Mouse (Mus musculus) spleen, adult 2 months (tissue): ENCODE data around the gene Atg10. TPM values are rescaled to one million over a fixed set of nuclear protein-coding genes. Genes with fewer than 3 reads are reported as not detected.

Experiments used
- DNase-seq, 2 experiments: peaks; one replicate each; pipeline versions ENCODE4 v3.0.0 to v3.0.0-alpha.2; 2012 to 2021; ENCODE audit warnings: low spot score in 2 of 2, low read depth in 1 of 2
- H3K27ac ChIP-seq: fragments of 200-500 bp; 2 replicates; pipeline ENCODE4 v1.5.1; 2012; ENCODE audit warnings: low read length, inconsistent platforms; ENCODE audit not compliant: insufficient read depth
- H3K27me3 ChIP-seq: fragments of 200-500 bp; 2 replicates; pipeline ENCODE4 v1.6.1; 2012; ENCODE audit warnings: mild to moderate bottlenecking, moderate library complexity, low read length, inconsistent platforms; ENCODE audit not compliant: control insufficient read depth, insufficient read depth
- H3K36me3 ChIP-seq: fragments of 200-500 bp; 2 replicates; pipeline ENCODE4 v1.6.1; 2012; ENCODE audit warnings: mild to moderate bottlenecking, low read length, inconsistent platforms; ENCODE audit not compliant: control insufficient read depth, insufficient read depth
- H3K4me1 ChIP-seq: fragments of 200-500 bp; 2 replicates; pipeline ENCODE4 v1.6.1; 2011; ENCODE audit warnings: inconsistent platforms; ENCODE audit not compliant: control insufficient read depth, insufficient read depth, insufficient read length
- H3K4me3 ChIP-seq: fragments of 200-500 bp; 2 replicates; pipeline ENCODE4 v1.5.1; 2011; ENCODE audit warnings: mild to moderate bottlenecking, inconsistent platforms; ENCODE audit not compliant: insufficient read depth, insufficient read length; ENCODE audit errors: extremely low read depth
- CTCF ChIP-seq: fragments of 200-500 bp; IDR thresholded peaks from 2 replicates; pipeline ENCODE4 v1.5.1; 2011; ENCODE audit warnings: mild to moderate bottlenecking, inconsistent platforms; ENCODE audit not compliant: insufficient read depth, insufficient read length, insufficient replicate concordance; ENCODE audit errors: extremely low read depth
- POLR2A ChIP-seq: fragments of 200-500 bp; IDR thresholded peaks from 2 replicates; pipeline ENCODE4 v1.6.1; 2011; ENCODE audit warnings: low read depth, low read length, inconsistent platforms
- WGBS: fragments of 180-500 bp; shearing (Covaris S2); methylation state at CpG from one replicate; pipeline ENCODE4 v1.1.7; 2018; 5-methylcytosine and 5-hydroxymethylcytosine counted together
- polyA plus RNA-seq: library from polyadenylated mRNA; depleted of rRNA; stranded (reverse); fragments of >200 nt; gene quantifications from 2 replicates; pipeline ENCODE4 v1.2.3, GENCODE M21; 2012

Gene Atg10
- polyA plus RNA-seq, 1 experiment = 0.95 TPM

- H3K4me3 ChIP-seq = no peak overlapping the region
- 93% methylated on average over 4 of the region's 4 CpGs for WGBS
- DNase-seq = no peak
Measured at GRCm38 (mm10) chr13:91048171-91048570, 175.6 kb downstream of the Atg10 start.

GRCm38 (mm10) chr13:91046851-91047250, 176.9 kb downstream of the Atg10 start:
- WGBS = 92% methylated on average over 5 of the region's 5 CpGs
- Histone ChIP-seq H3K4me1 (no peaks in the 10 kb centered on the region), H3K36me3 (no peaks in the 10 kb centered on the region), H3K27ac (no peak overlapping the region), H3K27me3 (no peaks in the 10 kb centered on the region), H3K4me3 (no peak overlapping the region)
- DNase-seq = no peak
- TF ChIP-seq POLR2A = no peak
- TF ChIP-seq CTCF = no peak

More at GRCm38 (mm10) chr13:91048171-91048570, 175.6 kb downstream of the Atg10 start:
- no peak for TF ChIP-seq POLR2A
- no peak for TF ChIP-seq CTCF
- Histone ChIP-seq H3K36me3 (no peaks in the 10 kb centered on the region), H3K4me1 (no peaks in the 10 kb centered on the region), H3K27ac (no peak overlapping the region), H3K27me3 (no peaks in the 10 kb centered on the region)

- Histone ChIP-seq H3K4me3 (no peak overlapping the region), H3K27me3 (no peaks in the 10 kb centered on the region), H3K36me3 (no peaks in the 10 kb centered on the region), H3K27ac (no peak overlapping the region), H3K4me1 (no peaks in the 10 kb centered on the region)
- no peak for TF ChIP-seq POLR2A
- no peak for TF ChIP-seq CTCF
- no peak for DNase-seq
- WGBS = 78% methylated on average over 1 of the region's 1 CpGs
Measured at GRCm38 (mm10) chr13:91041236-91041635, 182.5 kb downstream of the Atg10 start.

GRCm38 (mm10) chr13:91040421-91040820, 183.3 kb downstream of the Atg10 start:
- Histone ChIP-seq H3K27ac (no peak overlapping the region), H3K27me3 (no peaks in the 10 kb centered on the region), H3K4me1 (no peaks in the 10 kb centered on the region), H3K4me3 (no peak overlapping the region), H3K36me3 (no peaks in the 10 kb centered on the region)
- TF ChIP-seq POLR2A (no peak), CTCF (no peak)
- DNase-seq = no peak

- Histone ChIP-seq H3K4me3 (no peak overlapping the region), H3K4me1 (no peaks in the 10 kb centered on the region), H3K27ac (no peak overlapping the region), H3K36me3 (no peaks in the 10 kb centered on the region), H3K27me3 (no peaks in the 10 kb centered on the region)
- TF ChIP-seq CTCF (no peak), POLR2A (no peak)
- no peak for DNase-seq
- WGBS = 86% methylated on average over 11 of the region's 11 CpGs
Measured at GRCm38 (mm10) chr13:91039201-91039807, 184.5 kb downstream of the Atg10 start.

GRCm38 (mm10) chr13:91038636-91039035, 185.1 kb downstream of the Atg10 start:
- 90% methylated on average over 5 of the region's 5 CpGs for WGBS
- no peak for TF ChIP-seq CTCF
- TF ChIP-seq POLR2A = no peak
- DNase-seq = no peak

GRCm38 (mm10) chr13:91038034-91038433, 185.7 kb downstream of the Atg10 start:
- TF ChIP-seq CTCF (no peak), POLR2A (no peak)
- Histone ChIP-seq H3K36me3 (no peaks in the 10 kb centered on the region), H3K27me3 (no peaks in the 10 kb centered on the region), H3K4me3 (no peak overlapping the region), H3K4me1 (no peaks in the 10 kb centered on the region), H3K27ac (no peak overlapping the region)
- WGBS = 85% methylated on average over 3 of the region's 3 CpGs
- no peak for DNase-seq

More at GRCm38 (mm10) chr13:91038636-91039035, 185.1 kb downstream of the Atg10 start:
- Histone ChIP-seq H3K4me1 (no peaks in the 10 kb centered on the region), H3K27ac (no peak overlapping the region), H3K27me3 (no peaks in the 10 kb centered on the region), H3K4me3 (no peak overlapping the region), H3K36me3 (no peaks in the 10 kb centered on the region)
